Mouse (Mus musculus) adrenal gland, adult 8-10 months (tissue): ENCODE measurements around the gene A930033H14Rik. TPM values are rescaled to one million over a fixed set of nuclear protein-coding genes. Genes with fewer than 3 reads are reported as not detected.
A peak's percentile ranks its signal among the peaks of the same experiment; 100 is the strongest.

Source experiments
- DNase-seq: peaks from one replicate; pipeline ENCODE4 v3.0.0; 2022
- total RNA-seq, 4 experiments: library from RNA; stranded (reverse); gene quantifications; 2 replicates each; pipeline ENCODE4 v1.2.4; 2022

Gene A930033H14Rik
- total RNA-seq, 4 experiments from 2014 or later = 2.0 to 4.5 (median 3.5) TPM

DNA sequence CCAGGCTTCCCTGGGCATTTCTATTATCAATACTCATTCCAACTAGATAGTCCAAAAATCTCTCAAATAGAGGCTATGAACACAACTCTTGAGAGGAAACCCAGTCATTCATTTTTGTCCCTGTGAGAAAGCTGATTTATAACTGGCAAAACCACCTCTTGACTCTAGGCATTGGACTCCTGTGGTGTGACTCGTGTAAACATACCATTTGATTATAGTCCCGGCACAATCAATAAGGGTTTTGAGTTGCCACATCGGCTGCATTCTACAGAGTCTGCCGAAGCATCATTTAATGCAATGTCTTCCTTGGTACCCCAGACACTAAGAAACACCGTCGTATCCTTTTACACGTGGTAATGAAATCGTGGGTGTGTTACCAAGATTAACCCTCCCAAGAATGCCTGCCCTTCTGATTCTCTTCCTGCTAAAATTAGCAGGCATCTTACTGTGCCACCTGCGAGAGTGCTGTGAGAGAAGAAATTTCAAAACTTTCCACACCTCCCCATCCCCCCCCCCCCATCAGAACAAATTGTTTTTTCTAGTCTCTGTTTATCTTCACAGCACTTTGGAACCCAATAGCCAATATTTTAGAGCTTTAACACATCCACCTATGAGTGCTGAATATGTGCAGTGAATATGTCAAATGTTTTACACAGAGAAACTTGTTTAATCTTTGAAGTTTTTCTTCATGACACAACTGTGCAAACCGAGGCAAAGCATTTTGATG is 22.3 kb downstream of the A930033H14Rik start:
- no peak for DNase-seq

DNA sequence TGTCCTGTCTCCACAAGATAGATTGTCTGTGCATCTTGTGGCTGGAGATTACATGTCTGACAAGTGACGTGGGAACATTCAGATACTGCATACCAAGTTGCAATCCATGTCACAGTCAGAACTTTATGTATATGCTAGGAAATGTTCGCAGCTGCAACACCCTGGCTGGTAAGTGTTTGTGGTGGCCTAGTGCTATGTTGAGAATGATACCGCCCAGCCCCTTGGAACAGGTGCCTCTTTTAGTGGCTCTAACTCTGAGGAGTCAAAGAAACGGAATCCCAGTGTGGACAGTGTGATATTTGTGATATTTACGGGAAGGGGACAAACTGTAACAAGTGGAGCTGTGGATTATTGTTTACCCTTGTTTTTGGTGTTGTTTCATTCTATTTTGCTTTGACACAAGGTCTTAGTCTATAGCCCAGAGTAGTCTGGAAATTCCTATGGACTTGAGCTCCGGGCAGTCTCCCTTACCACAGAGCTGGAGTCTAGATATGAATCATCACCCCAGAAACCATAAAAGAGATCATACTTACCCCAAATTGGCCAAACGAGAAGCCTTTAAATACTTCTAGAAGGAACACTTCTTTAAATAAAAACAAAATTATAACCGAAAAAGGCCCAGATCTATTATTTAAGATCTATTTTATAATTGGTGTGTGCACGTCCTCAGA is 25.0 kb downstream of the A930033H14Rik start:
- no peak for DNase-seq

DNA sequence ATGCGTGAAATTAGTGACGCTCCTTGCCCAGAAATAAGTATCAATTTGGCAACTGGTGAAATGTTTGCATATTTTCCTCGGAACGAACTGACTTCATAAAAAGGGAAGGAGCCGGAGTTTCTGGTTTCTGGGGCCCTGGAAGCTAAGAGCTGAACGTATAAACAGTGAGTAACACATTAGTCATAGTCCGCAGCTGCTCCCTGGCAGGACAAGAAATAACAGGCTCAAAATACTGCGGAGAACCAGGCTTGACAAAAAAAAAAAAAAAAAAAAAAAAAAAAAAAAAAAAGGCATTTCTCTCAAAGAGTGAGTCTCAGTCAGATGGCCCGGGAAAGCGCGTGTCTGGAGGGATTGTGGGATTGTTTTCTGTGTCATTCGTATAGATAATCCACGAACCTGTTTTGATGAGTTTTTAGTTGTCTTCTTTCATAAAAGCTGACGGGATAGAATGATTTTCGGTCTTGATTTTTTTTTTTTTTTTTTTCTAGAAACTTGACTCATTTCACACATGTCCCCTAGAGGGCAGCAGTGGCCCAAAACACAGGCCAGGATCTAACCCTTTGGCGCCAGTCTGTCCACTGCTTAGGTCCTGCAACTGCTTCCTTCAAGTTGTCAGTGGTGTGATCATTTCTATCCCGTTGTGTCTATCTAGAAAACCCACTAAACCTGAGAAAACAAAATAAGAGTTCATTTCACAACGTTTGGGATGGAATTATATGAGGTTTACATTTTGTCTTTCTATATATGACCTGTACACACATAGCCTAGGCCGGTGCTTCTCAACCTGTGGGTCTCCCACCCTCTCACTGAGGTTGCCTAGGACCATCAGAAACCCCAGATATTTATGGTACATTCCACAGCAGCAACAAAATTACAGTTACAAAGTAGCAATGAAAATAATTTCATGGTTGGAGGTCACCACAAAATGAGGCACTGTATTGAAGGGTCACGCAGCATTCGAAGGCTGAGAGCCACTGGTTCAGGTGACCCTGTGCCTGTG is 26.7 kb downstream of the A930033H14Rik start:
- DNase-seq = peak; percentile 52

DNA sequence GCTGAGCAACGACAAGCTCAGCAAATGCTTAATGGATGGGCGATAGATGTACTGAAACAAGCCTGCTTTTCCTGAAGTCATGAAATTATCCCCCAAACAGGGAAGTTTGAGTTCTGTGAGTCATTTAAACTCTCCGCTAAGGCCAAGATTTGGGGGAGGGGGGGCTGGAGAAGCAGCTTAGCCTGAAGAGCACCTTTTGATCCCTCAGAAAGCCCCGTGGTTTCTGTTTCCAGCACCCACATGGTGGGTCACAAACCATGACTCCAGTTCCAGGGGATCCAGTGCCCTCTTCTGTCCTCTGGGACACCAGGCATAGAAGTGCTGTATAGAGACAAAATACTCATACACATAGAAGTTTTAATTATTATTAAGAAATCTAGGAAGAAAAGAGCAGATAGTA is 27.5 kb downstream of the A930033H14Rik start:
- no peak for DNase-seq

DNA sequence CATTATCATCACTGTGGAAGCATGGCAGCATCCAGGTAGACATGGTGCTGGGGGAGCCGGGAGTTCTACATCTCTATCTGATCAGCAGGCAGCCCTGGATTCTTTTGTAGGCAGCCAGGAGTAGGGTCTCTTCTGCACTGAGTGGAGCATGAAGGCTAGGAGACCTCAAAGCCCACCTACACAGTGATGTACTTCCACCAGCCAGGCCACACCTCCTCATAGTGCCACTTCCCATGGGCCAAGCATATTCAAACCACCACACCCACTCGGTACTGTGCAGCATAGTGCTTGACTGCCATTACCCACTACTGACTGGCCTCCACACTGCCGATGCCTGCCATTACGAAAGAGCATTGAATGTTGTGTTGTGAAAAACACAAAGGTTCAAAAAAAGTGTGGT is 28.0 kb downstream of the A930033H14Rik start:
- DNase-seq = no peak

DNA sequence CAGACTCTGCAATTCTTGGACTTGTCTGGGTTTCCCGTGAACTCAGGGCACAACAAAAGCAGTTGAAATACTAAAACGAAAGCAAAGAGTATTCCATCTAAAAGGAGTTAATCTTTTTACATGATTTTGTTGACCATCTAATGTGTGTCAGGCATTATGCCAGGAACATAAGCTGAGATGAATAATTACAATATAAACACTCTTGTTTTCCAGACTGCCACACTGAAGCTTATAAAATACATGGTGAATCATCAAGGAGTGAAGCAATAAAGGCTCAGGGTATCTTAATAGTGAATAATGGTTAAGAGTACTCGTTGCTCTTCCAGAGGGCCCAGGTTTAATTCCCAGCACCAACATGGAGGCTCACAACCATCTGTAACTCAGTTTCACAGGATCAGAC is 31.9 kb downstream of the A930033H14Rik start:
- no peak for DNase-seq

DNA sequence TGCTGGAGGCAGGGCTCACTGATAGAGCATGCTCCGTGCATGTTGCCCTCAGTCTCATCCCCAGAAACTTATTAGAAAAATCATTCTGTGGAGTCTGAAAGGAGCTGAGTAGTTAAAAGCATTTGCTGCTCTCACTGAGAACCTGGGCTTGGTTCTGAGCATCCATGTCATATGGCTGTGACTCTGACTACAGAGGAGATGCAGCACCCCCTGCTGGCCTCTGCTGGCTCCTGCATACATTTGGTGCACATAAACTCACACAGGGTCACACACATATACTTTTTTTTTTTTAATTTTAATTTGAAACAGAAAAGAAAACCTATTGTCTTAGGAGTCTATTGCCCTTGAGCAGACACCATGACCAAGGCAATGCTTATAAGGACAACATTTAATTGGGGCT is 33.6 kb downstream of the A930033H14Rik start:
- no peak for DNase-seq

DNA sequence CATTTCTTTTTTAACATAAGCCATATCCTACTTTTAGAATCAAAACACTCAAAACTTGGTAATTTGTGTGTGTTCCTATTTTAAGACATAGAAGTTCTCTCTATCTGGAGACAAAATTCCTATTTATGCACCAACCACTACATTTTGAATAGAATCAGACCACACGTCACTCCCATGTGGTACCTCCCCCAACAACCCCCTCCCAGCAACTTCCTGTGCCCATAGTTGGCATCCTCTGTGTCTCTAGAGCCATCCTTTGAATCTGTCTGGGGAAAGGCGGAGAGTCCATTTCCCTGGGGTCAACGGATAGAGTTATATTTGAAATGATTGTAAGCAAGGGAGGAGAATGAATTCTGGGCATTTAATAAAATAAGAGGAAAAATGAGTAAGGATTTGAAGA is 36.8 kb downstream of the A930033H14Rik start:
- no peak for DNase-seq

DNA sequence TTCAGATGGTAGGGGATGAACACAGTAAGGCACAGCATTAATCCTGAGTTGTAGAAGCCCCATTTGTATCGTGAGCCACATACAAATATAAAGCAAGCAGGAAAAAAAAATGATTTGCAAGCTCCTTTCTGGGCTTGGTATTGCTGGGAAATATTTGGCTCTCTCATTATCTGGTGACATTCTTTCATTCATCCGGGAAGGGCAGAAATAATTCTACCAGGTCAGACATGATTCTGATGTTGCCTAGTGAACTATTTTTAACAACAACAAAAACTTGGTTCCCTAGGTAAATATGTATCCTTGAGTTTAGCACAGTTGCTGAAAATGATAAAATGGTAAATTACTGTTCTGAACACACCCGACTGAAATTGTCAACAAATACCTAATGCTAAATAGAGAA is 40.5 kb downstream of the A930033H14Rik start:
- DNase-seq = no peak

DNA sequence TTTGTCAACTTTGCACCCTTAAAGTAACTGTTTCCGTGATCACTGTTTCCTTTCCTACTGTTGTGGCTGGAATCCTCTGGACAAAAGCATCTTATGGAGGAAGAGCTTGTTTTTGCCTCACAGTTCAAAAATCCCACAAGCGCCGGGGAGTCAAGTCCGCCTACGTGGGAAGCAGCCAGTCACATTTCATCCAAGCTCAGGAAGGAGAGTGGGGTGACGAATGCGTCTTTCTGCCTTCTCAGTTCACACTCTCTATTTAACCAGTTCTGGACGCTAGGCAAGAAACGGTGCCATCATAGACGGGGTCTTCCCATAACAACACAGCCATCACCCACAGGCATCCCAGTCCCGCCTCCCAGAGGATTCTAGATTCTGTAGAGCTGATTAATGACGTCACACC is 46.4 kb downstream of the A930033H14Rik start:
- DNase-seq = no peak

DNA sequence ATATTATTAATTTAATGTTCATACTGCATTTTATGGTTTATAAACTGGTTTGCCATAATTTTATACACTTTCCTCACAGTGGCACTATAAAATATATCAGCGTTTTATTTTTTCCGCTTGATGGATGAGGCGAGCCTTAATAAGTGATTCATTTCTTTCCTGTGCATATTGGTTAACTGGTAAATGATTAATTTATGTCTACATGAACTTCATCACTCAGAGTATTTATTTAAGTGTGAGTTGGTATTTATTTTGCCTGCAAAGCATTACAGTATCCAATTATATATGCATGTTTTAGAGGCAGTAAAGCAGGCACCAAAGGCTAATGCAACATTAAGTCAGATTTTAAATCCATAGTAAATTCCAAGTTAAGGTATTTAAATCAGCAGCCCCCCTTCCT is 47.1 kb downstream of the A930033H14Rik start:
- no peak for DNase-seq

DNA sequence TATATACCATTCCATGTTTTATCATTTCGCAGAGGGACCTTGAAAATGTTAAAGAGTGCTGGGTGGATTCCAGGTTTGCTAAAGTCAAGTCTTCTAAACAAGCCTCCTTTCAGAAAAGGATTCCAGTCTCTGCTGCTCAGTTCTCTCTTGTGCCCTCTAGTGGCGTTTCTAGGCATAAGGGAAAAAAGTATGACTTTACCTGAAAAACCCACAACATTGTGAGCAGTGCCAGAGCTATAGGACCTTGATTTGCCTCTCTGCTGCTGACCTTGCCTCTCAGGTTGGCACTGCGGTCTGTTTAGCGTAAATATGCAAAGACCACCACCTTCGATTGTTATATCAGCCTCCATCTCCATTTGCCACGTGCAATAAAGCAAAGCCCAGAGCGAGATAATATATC is 47.8 kb downstream of the A930033H14Rik start:
- DNase-seq = no peak

DNA sequence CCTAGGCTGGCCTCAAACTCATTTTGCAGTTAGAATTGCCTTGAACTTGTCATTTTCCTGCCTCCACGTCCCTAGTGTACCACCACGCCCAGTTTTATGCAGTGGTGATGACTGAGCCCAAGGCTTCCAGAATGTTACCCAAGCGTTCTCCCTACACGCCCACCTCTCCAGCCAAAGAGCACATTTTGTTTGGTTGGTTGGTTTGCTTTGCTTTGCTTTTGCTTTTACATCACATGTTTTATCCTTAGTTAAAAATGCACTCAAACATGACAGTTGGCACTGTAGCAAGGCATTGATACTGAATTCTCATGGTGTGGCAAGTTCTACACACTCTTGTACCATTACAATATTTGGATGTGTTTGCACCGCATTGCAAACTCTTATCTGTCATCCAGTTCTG is 49.7 kb downstream of the A930033H14Rik start:
- no peak for DNase-seq

DNA sequence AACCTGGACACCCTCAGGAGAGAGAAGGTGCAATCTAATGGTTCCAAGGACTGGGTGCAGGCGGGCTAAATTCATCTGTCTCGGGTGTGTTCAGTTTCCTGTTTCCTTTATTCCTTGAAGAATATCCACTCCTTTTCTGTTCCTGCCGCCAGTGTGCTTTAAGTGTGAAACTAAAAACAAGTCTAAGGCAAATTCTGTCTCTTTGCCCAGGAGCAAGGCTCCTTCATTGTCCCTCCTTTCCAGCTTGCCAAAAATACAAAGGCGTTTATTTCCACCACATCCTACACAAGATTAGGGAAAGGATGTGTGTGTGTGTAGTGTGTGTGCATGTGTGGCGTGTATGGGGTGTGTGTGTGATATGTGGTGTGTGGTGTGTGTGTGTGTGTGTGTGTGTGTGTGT is 50.3 kb downstream of the A930033H14Rik start:
- DNase-seq = no peak

DNA sequence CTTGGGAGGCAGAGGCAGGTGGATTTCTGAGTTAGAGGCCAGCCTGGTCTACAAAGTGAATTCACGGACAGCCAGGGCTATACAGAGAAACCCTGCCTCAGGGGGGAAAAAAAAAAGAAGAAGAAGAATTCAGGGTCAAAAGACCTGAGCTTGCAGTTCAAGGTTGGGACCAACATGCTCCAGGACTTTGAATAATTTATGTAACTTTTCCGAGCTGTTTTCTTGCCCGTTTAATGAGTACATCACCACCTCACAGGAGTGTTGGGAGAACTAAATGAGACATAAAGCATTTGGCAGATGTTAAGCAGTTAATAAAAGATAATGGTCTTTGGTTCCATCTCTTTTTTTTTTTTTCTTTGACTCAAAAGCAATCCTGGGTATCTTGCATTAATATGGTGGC is 51.4 kb downstream of the A930033H14Rik start:
- no peak for DNase-seq

DNA sequence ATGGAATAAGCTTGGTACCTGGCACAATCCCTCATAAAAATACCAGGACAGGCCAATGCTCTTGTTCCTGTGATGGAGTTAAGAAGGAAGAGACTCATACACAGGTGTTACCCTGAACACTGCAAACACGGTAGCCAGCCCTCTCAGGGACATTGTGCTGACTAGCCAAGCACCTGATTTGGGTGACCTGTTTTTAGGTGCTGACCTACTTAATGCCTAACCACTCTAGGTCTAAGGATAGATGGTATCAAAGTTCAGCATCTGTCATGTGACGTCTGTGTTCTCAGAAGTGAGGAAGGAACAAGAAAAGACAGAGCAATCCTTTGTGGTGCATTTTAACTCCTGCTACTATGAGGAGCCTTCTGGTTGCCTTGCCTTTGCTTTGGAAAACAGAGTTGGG is 52.0 kb downstream of the A930033H14Rik start:
- no peak for DNase-seq

Other genes starting within 250 kb of the A930033H14Rik start
- 10 to 100 TPM in 3 of 4 experiments, 1 to 10 TPM in 1; 9.6 to 14.1 (median 13.2) TPM for gene Rhobtb1, start 61.7 kb downstream of the A930033H14Rik start, total RNA-seq
- 1 to 10 TPM; 1.9 to 7.7 (median 2.8) TPM for gene Cdk1, start 139.8 kb upstream of the A930033H14Rik start, total RNA-seq
- gene Ank3, start 185.7 kb upstream of the A930033H14Rik start, total RNA-seq = 10 to 100 TPM; 12.0 to 26.9 (median 20.4) TPM